ENCODE assay signal across 12 mouse cellular contexts in genomic region chr17:78401713-78402112, GRCm38 (mm10). TPM values are rescaled to one million over a fixed set of nuclear protein-coding genes. Genes with fewer than 3 reads are reported as not detected.
DNase-seq lines count a peak whose midpoint lies in the region; ATAC-seq and TF ChIP-seq lines count a peak whose summit lies in the region.
"Had no signal": no experiment of that assay in that cellular context is flagged by ENCODE, and none has a peak within 500 bp of the region (broad histone marks: within the 10 kb centered on the region; RNA-seq: fewer than 3 reads in every experiment).

No protein-coding gene starts in this region.

- DNase-seq in hindbrain, embryonic 14.5 days (ENCODE audit: low spot score) = no peak
- DNase-seq in cerebellum, adult 11 months = peak; percentile 73
- no peak for DNase-seq in liver, embryonic 13.5 days
- DNase-seq in T-cell, adult 2 months (ENCODE audit: low spot score) = no peak
- no peak for DNase-seq in ovary, postnatal 14 days (ENCODE audit: low spot score)
- no peak for DNase-seq in adrenal gland, adult 18-20 months (ENCODE audit: low spot score in 2 of 2)
- DNase-seq: adrenal gland, postnatal 10 days; embryo, embryonic 11 days; layer of hippocampus, adult 9-11 months had no signal

- H3K9ac ChIP-seq in hindbrain, embryonic 15.5 days = no peak overlapping the region
- H3K9ac ChIP-seq in hindbrain, embryonic 14.5 days = no peak overlapping the region
- H3K9ac ChIP-seq in liver, embryonic 13.5 days = no peak overlapping the region
- H3K9ac ChIP-seq: forebrain, embryonic 15.5 days had no signal

- no peak overlapping the region for H3K4me2 ChIP-seq in hindbrain, embryonic 15.5 days
- H3K4me2 ChIP-seq in hindbrain, embryonic 14.5 days (replicated peaks) = no peak overlapping the region
- no peak overlapping the region for H3K4me2 ChIP-seq in liver, embryonic 13.5 days
- H3K4me2 ChIP-seq: forebrain, embryonic 15.5 days had no signal

- no peak overlapping the region for H3ac ChIP-seq in C2C12 (ENCODE audit: control insufficient read depth, insufficient read length, low read depth)

- WGBS in hindbrain, embryonic 15.5 days = 37% methylated on average over 4 of the region's 4 CpGs
- 38% methylated on average over 4 of the region's 4 CpGs for WGBS in hindbrain, embryonic 14.5 days
- WGBS in liver, embryonic 13.5 days (ENCODE audit: insufficient replicate concordance) = 68% methylated on average over 4 of the region's 4 CpGs

- peak; percentile 68 for ATAC-seq in hindbrain, embryonic 15.5 days (ENCODE audit: low FRiP score, low read depth)
- ATAC-seq in hindbrain, embryonic 14.5 days (ENCODE audit: low FRiP score) = no peak; the same call in 1 of the 2 replicates
- ATAC-seq in liver, embryonic 13.5 days (ENCODE audit: low read depth) = no peak
- ATAC-seq: forebrain, embryonic 15.5 days had no signal

- no peak overlapping the region for H3K27ac ChIP-seq in hindbrain, embryonic 15.5 days (replicated peaks)
- H3K27ac ChIP-seq in hindbrain, embryonic 14.5 days = no peak overlapping the region
- peak overlapping the region; percentile 79 for H3K27ac ChIP-seq in liver, embryonic 13.5 days
- H3K27ac ChIP-seq: forebrain, embryonic 15.5 days had no signal

- H3K27me3 ChIP-seq in hindbrain, embryonic 15.5 days = no peaks in the 10 kb centered on the region
- H3K27me3 ChIP-seq in hindbrain, embryonic 14.5 days (ENCODE audit: control insufficient read depth, insufficient read depth, low read length) = no peaks in the 10 kb centered on the region
- no peaks in the 10 kb centered on the region for H3K27me3 ChIP-seq in C2C12 (ENCODE audit: control insufficient read depth, insufficient read depth, insufficient read length)
- no peaks in the 10 kb centered on the region for H3K27me3 ChIP-seq in liver, embryonic 13.5 days
- H3K27me3 ChIP-seq: forebrain, embryonic 15.5 days had no signal

- H3K9me3 ChIP-seq in hindbrain, embryonic 15.5 days = no peaks in the 10 kb centered on the region
- H3K9me3 ChIP-seq in hindbrain, embryonic 14.5 days (ENCODE audit: control insufficient read depth, low read length) = no peaks in the 10 kb centered on the region
- no peaks in the 10 kb centered on the region for H3K9me3 ChIP-seq in liver, embryonic 13.5 days (replicated peaks)
- H3K9me3 ChIP-seq: forebrain, embryonic 15.5 days had no signal

- H3K79me3 ChIP-seq in C2C12 (ENCODE audit: low read depth) = no peaks in the 10 kb centered on the region

- H3K36me3 ChIP-seq in hindbrain, embryonic 15.5 days = peaks cover 8% of the 10 kb centered on the region; the same call in 1 of the 2 replicates
- H3K36me3 ChIP-seq in hindbrain, embryonic 14.5 days (replicated peaks; ENCODE audit: control insufficient read depth, insufficient read depth) = peaks cover 14% of the 10 kb centered on the region
- peaks cover 35% of the 10 kb centered on the region for H3K36me3 ChIP-seq in C2C12 (ENCODE audit: control insufficient read depth, insufficient read depth)
- peaks cover 40% of the 10 kb centered on the region for H3K36me3 ChIP-seq in liver, embryonic 13.5 days
- H3K36me3 ChIP-seq: forebrain, embryonic 15.5 days had no signal

- no peak overlapping the region for H3K4me3 ChIP-seq in hindbrain, embryonic 15.5 days
- no peak overlapping the region for H3K4me3 ChIP-seq in hindbrain, embryonic 14.5 days (replicated peaks; ENCODE audit: low read length)
- no peak overlapping the region for H3K4me3 ChIP-seq in C2C12 (ENCODE audit: insufficient read depth, poor library complexity, severe bottlenecking)
- no peak overlapping the region for H3K4me3 ChIP-seq in liver, embryonic 13.5 days (replicated peaks)
- H3K4me3 ChIP-seq: forebrain, embryonic 15.5 days had no signal

- no peaks in the 10 kb centered on the region for H3K4me1 ChIP-seq in hindbrain, embryonic 15.5 days (replicated peaks)
- H3K4me1 ChIP-seq in hindbrain, embryonic 14.5 days (replicated peaks; ENCODE audit: control insufficient read depth, insufficient read depth, low read length) = no peaks in the 10 kb centered on the region
- peaks cover 36% of the 10 kb centered on the region for H3K4me1 ChIP-seq in liver, embryonic 13.5 days (replicated peaks)
- H3K4me1 ChIP-seq: forebrain, embryonic 15.5 days had no signal

- no peak for TF ChIP-seq CTCF in C2C12 (IDR thresholded peaks at IDR 0.05; ENCODE audit: control insufficient read depth, insufficient read depth, insufficient read length)

- H3K79me2 ChIP-seq in C2C12 (ENCODE audit: control insufficient read depth, insufficient read depth) = peaks cover 15% of the 10 kb centered on the region

TF ChIP-seq in C2C12, 6 proteins besides CTCF, POLR2A, EP300 and RAD21:
- no peak for TF ChIP-seq MYOG (IDR thresholded peaks at IDR 0.05; ENCODE audit: control insufficient read depth, extremely low read depth, insufficient read length)
- TF ChIP-seq MAX (IDR thresholded peaks at IDR 0.05) = peak; percentile 83
- TF ChIP-seq MYOD1 (IDR thresholded peaks at IDR 0.05; ENCODE audit: control insufficient read depth, insufficient read length, low read depth) = peak; percentile 70
- no peak for TF ChIP-seq USF1 (IDR thresholded peaks at IDR 0.05; ENCODE audit: low read depth)
- TF ChIP-seq FOSL1 (IDR thresholded peaks at IDR 0.05; ENCODE audit: insufficient read depth, low read length, poor library complexity, severe bottlenecking) = peak; percentile 58
- TF ChIP-seq CEBPB (IDR thresholded peaks at IDR 0.05; ENCODE audit: low read depth) = no peak
TF ChIP-seq in C2C12: peak in this region for 3.

RNA-seq across cellular contexts. Expression of gene Fez2, which starts 16.2 kb away (rescaled TPM):
- polyA plus RNA-seq in hindbrain, embryonic 15.5 days (2015; fragmentation: Nextera tagmentation; extraction: Ambion mirVana) = 53.7 and 60.5 TPM in 2 replicates
- 59.7 and 69.0 TPM in 2 replicates for polyA plus RNA-seq in hindbrain, embryonic 14.5 days (2014; fragmentation: Nextera tagmentation; extraction: Ambion mirVana)
- 31.9 TPM for polyA plus RNA-seq in C2C12 (2012; fragmentation: generic; extraction: Trizol)
- 17.6 and 19.5 TPM in 2 replicates for polyA plus RNA-seq in liver, embryonic 13.5 days (2015; fragmentation: Nextera tagmentation; extraction: Ambion mirVana)
- total RNA-seq in adrenal gland, adult 18-20 months (2021) = 10 to 100 TPM; 47.0 to 60.6 TPM
